ENCODE assay signal across 17 mouse cellular contexts in the genomic region with DNA sequence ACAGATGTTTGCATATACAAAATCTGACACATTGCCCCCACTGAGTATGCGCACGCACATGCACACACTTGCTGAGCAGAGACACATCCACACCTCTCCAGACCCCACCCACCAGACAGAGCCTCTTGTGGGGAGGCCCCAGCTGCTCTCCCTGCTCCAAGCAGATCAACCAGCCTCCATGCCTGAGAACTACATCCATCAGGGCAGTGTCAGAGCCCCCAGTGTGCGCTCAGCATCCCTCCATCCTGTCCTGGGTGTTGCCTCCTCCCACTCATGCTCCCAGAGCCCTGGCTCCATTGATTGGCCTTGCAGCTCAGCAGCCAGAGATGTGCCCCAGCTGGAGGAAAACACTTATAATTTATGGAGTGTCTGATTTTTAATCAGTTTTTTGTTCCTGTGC.
DNase-seq lines count a peak whose midpoint lies in the region; ATAC-seq and TF ChIP-seq lines count a peak whose summit lies in the region.
"Had no signal": no experiment of that assay in that cellular context is flagged by ENCODE, and none has a peak within 500 bp of the region (broad histone marks: within the 10 kb centered on the region; RNA-seq: fewer than 3 reads in every experiment).

No protein-coding gene starts in this region.

- H3K4me1 ChIP-seq in hindbrain, embryonic 11.5 days (replicated peaks; ENCODE audit: control insufficient read depth, insufficient read depth, low read length): 0 out of 2 replicates have a peak, but pooled peaks cover 2% of the 10 kb centered on the region
- H3K4me1 ChIP-seq in hindbrain, postnatal 0 days (ENCODE audit: insufficient read depth, low read length): no peaks in the 10 kb centered on the region
- H3K4me1 ChIP-seq in midbrain, embryonic 13.5 days (replicated peaks): peaks cover 26% of the 10 kb centered on the region
- peaks cover 10% of the 10 kb centered on the region; the same call in 1 of the 2 replicates for H3K4me1 ChIP-seq in midbrain, embryonic 11.5 days (ENCODE audit: control insufficient read depth, insufficient read depth, low read length)
- H3K4me1 ChIP-seq in forebrain, embryonic 14.5 days (ENCODE audit: control insufficient read depth, insufficient read depth, low read length): peaks cover 3% of the 10 kb centered on the region; the same call in 1 of the 2 replicates
- H3K4me1 ChIP-seq in intestine, embryonic 16.5 days (ENCODE audit: control insufficient read depth, insufficient read depth, low read length): no peaks in the 10 kb centered on the region

- 56% methylated on average over 3 of the region's 3 CpGs for WGBS in hindbrain, embryonic 11.5 days
- 58% methylated on average over 3 of the region's 3 CpGs for WGBS in hindbrain, postnatal 0 days
- WGBS in midbrain, embryonic 13.5 days: 66% methylated on average over 3 of the region's 3 CpGs
- 79% methylated on average over 3 of the region's 3 CpGs for WGBS in midbrain, embryonic 11.5 days
- 72% methylated on average over 3 of the region's 3 CpGs for WGBS in forebrain, embryonic 14.5 days
- WGBS in intestine, embryonic 16.5 days: 55% methylated on average over 3 of the region's 3 CpGs

- ATAC-seq in hindbrain, embryonic 11.5 days (ENCODE audit: low FRiP score): peak; percentile 72
- ATAC-seq in hindbrain, postnatal 0 days: no peak
- peak; percentile 62; the same call in 1 of the 2 replicates for ATAC-seq in midbrain, embryonic 13.5 days
- no peak for ATAC-seq in midbrain, embryonic 11.5 days (ENCODE audit: low FRiP score)
- peak; percentile 44; the same call in 1 of the 2 replicates for ATAC-seq in forebrain, embryonic 14.5 days
- no peak for ATAC-seq in intestine, embryonic 16.5 days

- no peak for DNase-seq in hindbrain, embryonic 11.5 days (ENCODE audit: low spot score)
- DNase-seq in hindbrain, postnatal 0 days (ENCODE audit: low spot score): no peak
- DNase-seq in midbrain, embryonic 11.5 days (ENCODE audit: low spot score, missing footprints): no peak
- DNase-seq in forebrain, embryonic 14.5 days (ENCODE audit: low spot score): no peak
- DNase-seq in lung, postnatal 4 days: peak; percentile 9 to 60
- no peak for DNase-seq in gastrocnemius, postnatal 4 days (ENCODE audit: low spot score in 2 of 2)
- DNase-seq: adrenal gland, adult 2 months; B cell, adult 2 months; cerebellum, adult 18-20 months; heart, adult 11 months; liver; spleen, adult 18-20 months; thymus, postnatal 14 days had no signal

- H3K4me2 ChIP-seq in hindbrain, embryonic 11.5 days (replicated peaks; ENCODE audit: low read depth, low read length): no peak overlapping the region
- H3K4me2 ChIP-seq in hindbrain, postnatal 0 days (ENCODE audit: low read depth, low read length): no peak overlapping the region
- H3K4me2 ChIP-seq in midbrain, embryonic 13.5 days (replicated peaks): no peak overlapping the region
- no peak overlapping the region for H3K4me2 ChIP-seq in midbrain, embryonic 11.5 days
- H3K4me2 ChIP-seq in forebrain, embryonic 14.5 days (ENCODE audit: low read length): no peak overlapping the region
- H3K4me2 ChIP-seq in intestine, embryonic 16.5 days (ENCODE audit: low read depth, low read length): no peak overlapping the region
- H3K4me2 ChIP-seq: stomach, embryonic 15.5 days had no signal

- no peak for TF ChIP-seq CTCF in hindbrain, postnatal 0 days (IDR thresholded peaks at IDR 0.05; ENCODE audit: low read depth)

- peak overlapping the region; percentile 49 for H3K27ac ChIP-seq in hindbrain, embryonic 11.5 days (ENCODE audit: low read depth, low read length)
- no peak overlapping the region for H3K27ac ChIP-seq in hindbrain, postnatal 0 days
- H3K27ac ChIP-seq in midbrain, embryonic 13.5 days: no peak overlapping the region
- H3K27ac ChIP-seq in midbrain, embryonic 11.5 days (ENCODE audit: low read depth, low read length): no peak overlapping the region
- H3K27ac ChIP-seq in forebrain, embryonic 14.5 days (ENCODE audit: low read depth, low read length): no peak overlapping the region
- no peak overlapping the region for H3K27ac ChIP-seq in intestine, embryonic 16.5 days (ENCODE audit: low read length)
- H3K27ac ChIP-seq: layer of hippocampus, adult 2 months; stomach, embryonic 15.5 days had no signal

- no peaks in the 10 kb centered on the region for H3K9me3 ChIP-seq in hindbrain, embryonic 11.5 days (ENCODE audit: control insufficient read depth, low read length)
- no peaks in the 10 kb centered on the region for H3K9me3 ChIP-seq in hindbrain, postnatal 0 days (ENCODE audit: low read length)
- peaks cover 8% of the 10 kb centered on the region for H3K9me3 ChIP-seq in midbrain, embryonic 13.5 days
- peaks cover 3% of the 10 kb centered on the region; the same call in 1 of the 2 replicates for H3K9me3 ChIP-seq in midbrain, embryonic 11.5 days (ENCODE audit: control insufficient read depth, low read length)
- no peaks in the 10 kb centered on the region for H3K9me3 ChIP-seq in forebrain, embryonic 14.5 days (replicated peaks; ENCODE audit: control insufficient read depth, low read length)
- H3K9me3 ChIP-seq in intestine, embryonic 16.5 days (ENCODE audit: control insufficient read depth, low read length): no peaks in the 10 kb centered on the region
- H3K9me3 ChIP-seq: stomach, embryonic 15.5 days had no signal

- no peaks in the 10 kb centered on the region for H3K27me3 ChIP-seq in hindbrain, embryonic 11.5 days (ENCODE audit: control insufficient read depth, insufficient read depth, low read length)
- no peaks in the 10 kb centered on the region for H3K27me3 ChIP-seq in hindbrain, postnatal 0 days (ENCODE audit: insufficient read depth, low read length)
- no peaks in the 10 kb centered on the region for H3K27me3 ChIP-seq in midbrain, embryonic 13.5 days
- H3K27me3 ChIP-seq in midbrain, embryonic 11.5 days (ENCODE audit: control insufficient read depth, insufficient read depth, low read length): no peaks in the 10 kb centered on the region
- H3K27me3 ChIP-seq in forebrain, embryonic 14.5 days (replicated peaks; ENCODE audit: control insufficient read depth, insufficient read depth, low read length): no peaks in the 10 kb centered on the region
- H3K27me3 ChIP-seq in intestine, embryonic 16.5 days (replicated peaks; ENCODE audit: control insufficient read depth, insufficient read depth, low read length): no peaks in the 10 kb centered on the region
- H3K27me3 ChIP-seq: stomach, embryonic 15.5 days had no signal

- no peaks in the 10 kb centered on the region for H3K36me3 ChIP-seq in hindbrain, embryonic 11.5 days (ENCODE audit: control insufficient read depth, insufficient read depth, low read length)
- H3K36me3 ChIP-seq in hindbrain, postnatal 0 days (ENCODE audit: insufficient read depth, low read length): no peaks in the 10 kb centered on the region
- H3K36me3 ChIP-seq in midbrain, embryonic 13.5 days: no peaks in the 10 kb centered on the region
- no peaks in the 10 kb centered on the region for H3K36me3 ChIP-seq in midbrain, embryonic 11.5 days (ENCODE audit: control insufficient read depth, insufficient read depth, low read length)
- H3K36me3 ChIP-seq in forebrain, embryonic 14.5 days (ENCODE audit: control insufficient read depth, insufficient read depth, low read length): no peaks in the 10 kb centered on the region
- H3K36me3 ChIP-seq in intestine, embryonic 16.5 days (ENCODE audit: control insufficient read depth, insufficient read depth, low read length): no peaks in the 10 kb centered on the region
- H3K36me3 ChIP-seq: stomach, embryonic 15.5 days had no signal

- no peak overlapping the region for H3K9ac ChIP-seq in hindbrain, embryonic 11.5 days (ENCODE audit: low read depth, low read length)
- no peak overlapping the region for H3K9ac ChIP-seq in hindbrain, postnatal 0 days (replicated peaks; ENCODE audit: low read length)
- no peak overlapping the region for H3K9ac ChIP-seq in midbrain, embryonic 13.5 days (replicated peaks)
- H3K9ac ChIP-seq in midbrain, embryonic 11.5 days (ENCODE audit: low read length): no peak overlapping the region
- H3K9ac ChIP-seq in forebrain, embryonic 14.5 days (ENCODE audit: low read length): no peak overlapping the region
- H3K9ac ChIP-seq in intestine, embryonic 16.5 days (ENCODE audit: low read depth, low read length): no peak overlapping the region
- H3K9ac ChIP-seq: stomach, embryonic 15.5 days had no signal

- H3K4me3 ChIP-seq in hindbrain, embryonic 11.5 days (ENCODE audit: low read depth, low read length): no peak overlapping the region
- H3K4me3 ChIP-seq in hindbrain, postnatal 0 days (ENCODE audit: low read length): no peak overlapping the region
- H3K4me3 ChIP-seq in midbrain, embryonic 13.5 days (replicated peaks): no peak overlapping the region
- H3K4me3 ChIP-seq in midbrain, embryonic 11.5 days (ENCODE audit: low read depth, low read length): no peak overlapping the region
- no peak overlapping the region for H3K4me3 ChIP-seq in forebrain, embryonic 14.5 days (ENCODE audit: low read depth, low read length)
- H3K4me3 ChIP-seq in intestine, embryonic 16.5 days (ENCODE audit: low read length): no peak overlapping the region
- H3K4me3 ChIP-seq: layer of hippocampus, adult 2 months; stomach, embryonic 15.5 days had no signal

Comparison
In these comparisons a context has a peak if more than half of its experiments do, and no peak if none do; other contexts are left out.
1. ATAC-seq: peak in hindbrain, embryonic 11.5 days (single experiment), midbrain, embryonic 13.5 days (single experiment) and forebrain, embryonic 14.5 days (single experiment); none in hindbrain, postnatal 0 days (single experiment), midbrain, embryonic 11.5 days (single experiment) and intestine, embryonic 16.5 days (single experiment).
2. DNase-seq: peak in lung, postnatal 4 days (2 of 2); none in hindbrain, embryonic 11.5 days (single experiment), hindbrain, postnatal 0 days (single experiment), midbrain, embryonic 11.5 days (single experiment), forebrain, embryonic 14.5 days (single experiment) and gastrocnemius, postnatal 4 days (0 of 2).